Mouse (Mus musculus): ENCODE measurements around the gene Asb5.
"Not testable (repeated sequence)": the region's sequence is repeated elsewhere in the genome, so short reads cannot be mapped to it uniquely, and the experiment has no call there.

The Asb5 gene

GRCm38 (mm10) chr8:54529382-54530296 lies at the start of gene Asb5, which contains the start of gene Spcs3:
TSS of gene Asb5 (plus strand) at chr8:54529580.
TSS of gene Spcs3 (minus strand) at chr8:54529998.
- peak; percentile 97 for DNase-seq

DNA sequence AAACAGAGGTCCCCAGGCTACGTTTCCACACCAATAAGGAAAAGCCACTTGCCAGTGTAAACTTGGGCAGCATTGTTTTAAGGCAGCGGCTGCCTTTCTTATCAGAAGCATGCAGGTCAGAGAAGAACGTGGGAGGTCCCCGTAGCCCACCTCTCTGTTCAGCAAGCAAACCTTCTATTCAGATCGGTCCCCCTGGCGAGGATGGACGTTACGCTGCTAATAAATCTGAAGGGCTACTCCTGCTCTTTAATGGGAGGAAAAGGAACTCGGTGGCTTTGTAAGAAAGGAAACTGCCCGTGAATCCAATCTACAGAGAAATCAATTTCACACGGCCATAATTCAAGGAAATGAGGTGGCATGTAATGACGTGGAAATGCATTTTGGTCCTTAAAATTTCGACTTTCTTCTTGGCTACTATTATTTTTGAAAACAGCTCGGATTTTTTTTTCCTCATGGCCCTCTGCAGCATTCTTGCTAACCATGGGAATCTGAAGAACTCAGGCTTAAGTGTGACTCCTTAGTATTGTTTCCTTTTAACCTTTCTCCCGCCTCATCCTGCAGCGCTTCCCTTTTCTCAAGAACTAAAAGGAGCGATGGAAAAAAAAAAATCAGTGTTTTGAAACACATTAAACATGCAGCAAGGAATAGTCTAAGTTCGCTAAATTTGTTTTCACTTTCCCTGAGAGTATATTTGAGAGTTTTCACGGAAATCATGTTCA lies 42.7 kb upstream of the Asb5 start:
- no peak for DNase-seq

DNA sequence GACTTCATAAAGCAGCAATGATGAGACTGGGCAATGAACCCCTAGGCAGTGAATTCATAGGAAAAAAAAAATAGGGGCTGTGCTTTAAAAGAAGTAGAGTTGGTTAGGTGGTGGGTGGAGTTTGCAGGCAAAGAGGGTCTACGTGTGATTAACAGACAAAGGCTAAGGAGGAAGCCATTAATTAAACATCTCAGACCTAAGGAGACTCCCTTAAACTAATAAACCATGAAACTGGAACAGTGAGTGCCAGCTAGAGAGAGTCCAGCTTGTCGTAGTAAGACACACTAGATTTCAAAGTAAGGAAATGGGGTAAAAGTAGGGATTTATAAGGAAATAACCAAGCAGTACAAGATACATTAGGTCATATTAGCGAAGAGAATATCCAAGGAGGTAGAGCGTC lies 40.9 kb upstream of the Asb5 start:
- no peak for DNase-seq

- DNase-seq: peak; percentile 16
Observed at GRCm38 (mm10) chr8:54491057-54491690, 38.2 kb upstream of the Asb5 start.

GRCm38 (mm10) chr8:54491934-54492333 lies 37.4 kb upstream of the Asb5 start:
- DNase-seq: no peak

DNA sequence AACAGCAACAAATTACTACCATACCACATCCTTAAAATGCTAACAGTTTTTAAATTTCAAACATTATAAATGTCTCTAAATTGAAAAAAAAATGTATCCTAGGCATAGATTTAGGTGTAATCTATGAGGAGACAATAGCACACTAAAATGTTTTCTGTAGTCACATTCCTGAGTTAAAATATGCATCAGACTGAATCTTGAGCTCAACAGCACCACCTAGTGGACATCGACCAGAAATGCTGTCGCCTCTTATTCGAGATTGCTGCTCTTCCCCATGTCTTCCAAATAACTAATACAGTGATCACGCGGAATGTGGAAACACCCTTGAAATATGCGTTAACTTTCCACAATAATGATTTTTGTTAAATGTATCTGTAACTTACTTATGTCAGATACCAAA lies 36.3 kb upstream of the Asb5 start:
- peak; percentile 37 for DNase-seq

DNA sequence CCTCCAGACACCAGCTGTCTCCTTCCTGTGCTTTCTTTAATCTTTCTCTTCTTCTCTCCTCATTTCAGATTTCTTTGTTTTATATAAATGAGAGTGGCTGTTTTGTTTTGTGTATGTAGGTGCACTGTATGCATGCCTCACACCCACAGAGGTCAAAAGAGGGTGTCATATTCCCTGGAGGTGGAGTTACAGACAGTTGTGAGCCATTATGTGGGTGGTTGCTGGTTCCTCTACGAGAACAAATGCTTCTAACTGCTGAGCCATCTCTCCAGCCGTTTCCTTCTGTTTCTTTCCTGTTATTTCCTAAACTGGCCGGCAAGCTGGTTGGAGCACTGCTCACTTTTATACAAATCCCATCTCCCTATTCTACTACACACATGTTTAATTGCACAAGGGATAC lies 35.5 kb upstream of the Asb5 start:
- DNase-seq: no peak

DNA sequence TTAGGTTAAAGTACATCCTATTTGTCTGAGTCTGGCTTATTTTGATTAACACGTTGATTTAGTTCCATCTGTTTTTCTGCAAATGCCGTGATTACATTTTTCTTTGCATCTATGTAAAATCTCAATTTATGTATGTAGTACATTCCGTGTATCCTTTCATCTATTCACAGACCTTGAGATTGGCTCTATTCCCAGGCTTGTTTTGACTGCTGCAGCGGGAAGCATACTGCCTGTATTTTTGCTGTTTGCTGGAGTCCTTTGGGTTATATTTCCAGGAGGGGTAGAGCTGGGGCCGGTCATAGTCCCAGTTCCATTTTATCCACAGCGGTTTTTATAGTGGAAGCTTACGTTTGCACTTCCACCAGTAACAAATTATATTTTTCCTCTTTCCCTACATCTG lies 26.3 kb upstream of the Asb5 start:
- DNase-seq: no peak

DNA sequence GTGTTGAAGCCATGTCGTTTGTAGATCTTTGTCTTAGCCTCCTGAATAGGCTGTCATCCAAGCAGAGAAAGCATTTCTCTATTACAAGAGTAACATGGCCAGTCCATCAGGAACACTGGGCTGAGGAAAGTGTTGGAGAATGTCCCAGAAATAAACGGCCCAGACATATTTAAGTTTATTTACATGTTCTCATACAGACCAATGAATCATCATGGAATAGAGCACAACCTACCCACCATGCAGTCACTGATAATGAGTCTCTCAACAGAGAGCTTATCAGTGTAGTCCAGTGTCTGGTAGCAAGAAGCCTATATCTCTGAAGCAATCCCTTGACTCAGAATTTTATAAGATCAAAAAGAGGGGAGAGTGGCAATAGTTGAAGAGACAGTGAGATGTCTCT lies 24.3 kb upstream of the Asb5 start:
- no peak for DNase-seq

DNA sequence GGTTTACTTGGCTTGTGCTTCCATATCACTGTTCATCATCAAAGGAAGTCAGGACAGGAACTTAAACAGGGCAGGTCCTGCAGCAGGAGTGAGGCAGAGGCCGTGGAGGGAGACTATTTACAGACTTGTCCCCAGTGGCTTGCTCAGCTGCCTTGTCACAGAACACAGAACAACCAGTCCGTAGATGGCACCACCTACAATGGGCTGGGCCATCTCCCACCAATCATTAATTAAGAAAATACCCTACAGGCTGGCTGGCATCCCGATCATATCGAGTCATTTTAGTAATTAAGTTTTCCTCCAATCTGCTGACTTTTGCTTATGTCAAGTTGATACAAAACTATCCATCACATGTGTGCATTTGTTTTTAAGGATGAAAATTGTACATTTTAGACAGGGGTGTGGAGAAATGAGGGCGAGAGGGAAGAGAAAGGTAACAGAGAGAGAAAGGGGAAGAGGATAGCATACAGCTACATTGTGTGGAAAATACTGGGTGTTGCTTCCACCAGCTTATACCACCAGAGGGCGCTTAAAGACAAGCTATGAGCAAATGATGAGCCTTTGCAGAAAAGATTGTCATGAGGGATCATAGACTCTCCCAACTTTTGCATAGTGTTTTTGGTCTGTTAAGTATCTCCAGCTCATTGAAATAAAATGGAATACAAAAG lies 21.8 kb upstream of the Asb5 start:
- peak; percentile 74 for DNase-seq

- DNase-seq: no peak
Observed at GRCm38 (mm10) chr8:54508096-54508456, 21.3 kb upstream of the Asb5 start.

- DNase-seq: no peak
Observed at GRCm38 (mm10) chr8:54508814-54509213, 20.6 kb upstream of the Asb5 start.

DNA sequence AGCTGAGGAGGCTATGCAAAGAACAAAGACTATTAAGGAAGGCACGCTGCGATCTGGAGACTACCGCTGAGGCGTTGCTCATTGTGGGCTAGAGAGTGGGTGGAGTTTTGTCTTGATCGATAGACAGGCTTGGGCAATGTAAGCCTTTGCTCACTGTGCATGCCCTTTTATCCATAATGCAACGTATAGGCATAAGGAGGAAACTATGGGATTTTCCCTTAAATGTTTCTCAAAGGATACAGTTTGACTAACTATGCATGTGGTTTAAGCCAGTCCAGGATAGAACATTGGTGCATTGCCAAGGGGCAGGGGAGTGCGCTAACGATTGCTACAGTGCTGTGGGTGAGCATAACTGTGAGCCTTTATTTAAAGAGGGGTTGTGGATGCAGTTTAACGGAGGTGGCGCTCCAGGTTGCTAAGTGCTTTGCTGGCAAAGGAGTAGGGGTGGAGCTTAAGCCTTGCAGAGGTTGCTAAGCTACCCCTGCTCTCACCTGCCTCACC lies 20.1 kb upstream of the Asb5 start:
- no peak for DNase-seq

DNA sequence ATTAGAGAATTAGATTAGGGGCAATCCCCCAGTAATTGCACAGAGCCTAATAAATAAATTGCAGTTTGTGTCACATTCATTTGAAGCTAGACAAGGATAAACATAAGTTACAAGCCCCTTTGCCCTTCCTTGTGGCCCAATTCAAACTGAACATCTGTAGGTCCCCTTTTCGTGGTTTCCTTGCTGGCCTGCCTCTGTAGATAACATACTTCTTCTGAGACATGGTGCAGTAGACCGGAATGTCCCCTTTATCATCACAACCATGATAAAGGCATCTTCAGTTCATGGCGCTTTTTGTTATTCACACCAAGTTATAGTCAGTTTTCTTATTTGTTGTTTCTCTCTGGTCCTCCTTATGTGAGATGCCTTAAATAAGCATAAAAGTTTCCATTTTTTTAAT lies 17.6 kb upstream of the Asb5 start:
- no peak for DNase-seq

GRCm38 (mm10) chr8:54512200-54512599 lies 17.2 kb upstream of the Asb5 start:
- not testable (repeated sequence) for DNase-seq

DNA sequence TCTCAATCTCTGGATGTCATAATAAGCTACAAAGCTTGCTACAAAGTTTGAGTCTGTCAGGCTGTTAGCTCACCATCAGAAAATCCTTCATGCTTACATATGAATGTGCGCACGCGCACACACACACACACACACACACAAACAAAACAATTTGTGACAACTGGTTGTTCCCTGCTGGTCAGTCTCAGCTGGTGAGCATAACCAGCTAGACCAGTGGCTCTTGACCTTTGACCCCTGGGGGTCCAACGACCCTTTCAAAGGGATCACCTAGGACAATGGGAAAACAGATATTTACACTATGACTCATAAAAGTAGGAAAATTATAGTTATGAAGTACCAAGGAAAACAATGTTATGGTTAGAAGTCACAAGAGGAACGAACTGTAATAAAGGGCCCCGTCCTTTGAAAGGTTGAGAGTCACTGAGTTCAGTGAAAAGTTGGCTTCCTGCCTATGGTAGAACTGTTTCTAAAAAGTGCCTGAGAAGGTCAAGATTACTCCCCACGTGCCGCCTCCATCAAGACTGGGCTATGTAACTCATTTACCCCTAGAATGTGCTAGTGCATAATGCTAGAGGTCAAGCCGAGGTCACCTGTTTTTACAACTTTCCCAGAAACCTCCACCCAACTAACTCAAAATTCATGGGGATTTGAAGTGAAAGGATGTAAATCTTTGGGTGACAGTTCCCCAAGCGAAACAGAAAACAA lies 10.5 kb upstream of the Asb5 start:
- DNase-seq: no peak

DNA sequence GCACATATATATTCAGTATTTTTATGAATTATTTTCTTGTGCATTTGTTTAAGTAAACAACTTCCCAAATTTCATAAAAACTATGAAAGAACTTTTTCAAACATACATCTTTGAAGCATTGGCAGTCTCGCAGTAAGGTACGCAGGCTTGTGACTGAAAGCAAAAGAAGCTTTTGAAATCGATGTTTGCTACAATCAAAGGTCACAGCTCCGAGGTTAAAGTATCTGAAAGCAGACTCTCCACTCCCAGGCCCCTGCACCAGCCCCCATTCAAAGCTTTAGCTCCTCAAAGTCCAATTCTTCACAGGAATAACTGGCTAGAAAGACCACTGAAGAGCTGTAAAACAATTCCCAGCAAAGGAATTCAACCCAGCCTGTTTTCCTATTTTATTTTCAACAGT lies 8.9 kb upstream of the Asb5 start:
- DNase-seq: no peak

- DNase-seq: no peak
Observed at GRCm38 (mm10) chr8:54525606-54526005, 3.8 kb upstream of the Asb5 start.

DNA sequence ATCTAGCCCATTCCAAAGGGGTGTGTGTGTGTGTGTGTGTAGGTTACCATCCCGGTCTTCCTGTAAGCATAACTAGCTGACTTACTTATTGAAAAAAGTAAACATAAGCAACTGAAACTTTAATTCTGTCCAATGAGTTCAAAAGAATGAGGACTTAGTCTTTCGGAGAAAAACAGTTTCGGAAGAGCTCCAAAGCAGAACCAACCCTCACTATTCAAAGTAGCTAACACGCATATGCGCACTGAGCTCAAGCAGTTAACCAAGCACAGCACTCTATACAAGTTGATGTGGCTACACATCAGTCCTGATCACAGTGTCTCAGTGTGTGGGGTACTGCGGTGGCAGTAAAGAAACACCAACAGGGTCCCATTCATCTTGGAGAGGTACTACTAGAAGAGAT lies 2.7 kb upstream of the Asb5 start:
- DNase-seq: no peak

DNA sequence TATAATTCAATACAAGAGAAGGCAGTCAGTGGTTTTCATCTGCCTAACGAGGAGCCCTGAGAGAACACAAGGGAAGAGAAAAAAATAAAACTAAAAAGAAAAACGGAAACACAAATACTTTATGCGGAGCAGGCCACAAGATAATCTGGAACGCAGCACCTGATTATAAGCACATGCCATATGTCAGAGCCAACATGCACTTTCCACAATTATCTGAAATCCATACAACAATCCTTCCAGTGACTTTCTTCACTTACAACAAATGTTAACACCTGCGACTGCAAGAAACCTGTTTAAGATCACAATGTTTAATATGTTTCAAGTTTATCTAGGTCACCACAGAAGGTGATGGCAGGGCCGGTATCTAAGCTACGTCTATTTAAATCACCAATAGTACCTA lies 809 bp upstream of the Asb5 start:
- DNase-seq: no peak

GRCm38 (mm10) chr8:54535172-54535571 lies 5.8 kb downstream of the Asb5 start:
- DNase-seq: no peak

- no peak for DNase-seq
Observed at GRCm38 (mm10) chr8:54537285-54537684, 7.9 kb downstream of the Asb5 start.
